ENCODE assay signal across 14 mouse cellular contexts in genomic region chr17:28513337-28513736, GRCm38 (mm10). TPM values are rescaled to one million over a fixed set of nuclear protein-coding genes. Genes with fewer than 3 reads are reported as not detected.
DNase-seq lines count a peak whose midpoint lies in the region; ATAC-seq and TF ChIP-seq lines count a peak whose summit lies in the region.
"Had no signal": no experiment of that assay in that cellular context is flagged by ENCODE, and none has a peak within 500 bp of the region (broad histone marks: within the 10 kb centered on the region; RNA-seq: fewer than 3 reads in every experiment).

No protein-coding gene starts in this region.

- TF ChIP-seq CTCF in spleen, adult 2 months (IDR thresholded peaks at IDR 0.05; ENCODE audit: extremely low read depth, insufficient read depth, insufficient read length, insufficient replicate concordance): no peak
- TF ChIP-seq CTCF in intestine, postnatal 0 days (IDR thresholded peaks at IDR 0.05; ENCODE audit: low read depth): no peak

- H3K27ac ChIP-seq in spleen, adult 2 months (ENCODE audit: insufficient read depth, low read length): peak overlapping the region; percentile 30; the same call in 1 of the 2 replicates
- H3K27ac ChIP-seq in intestine, postnatal 0 days (ENCODE audit: low read depth, low read length): peak overlapping the region; percentile 90
- H3K27ac ChIP-seq: forebrain, embryonic 13.5 days; neural tube, embryonic 13.5 days had no signal

- no peak for ATAC-seq in intestine, postnatal 0 days
- ATAC-seq: forebrain, embryonic 13.5 days had no signal

- no peak overlapping the region for H3K9ac ChIP-seq in intestine, postnatal 0 days (ENCODE audit: low read depth, low read length)
- H3K9ac ChIP-seq: forebrain, embryonic 13.5 days had no signal

- no peak for TF ChIP-seq POLR2A in spleen, adult 2 months (IDR thresholded peaks at IDR 0.05; ENCODE audit: low read depth, low read length)

- no peak overlapping the region for H3K4me3 ChIP-seq in spleen, adult 2 months (ENCODE audit: extremely low read depth, insufficient read depth, insufficient read length)
- H3K4me3 ChIP-seq in intestine, postnatal 0 days (ENCODE audit: low read depth, low read length): no peak overlapping the region
- H3K4me3 ChIP-seq: forebrain, embryonic 13.5 days; limb, embryonic 13.5 days; midbrain, embryonic 10.5 days; neural tube, embryonic 13.5 days had no signal

- DNase-seq in kidney, adult 9 months: peak; percentile 32
- no peak for DNase-seq in kidney, adult 11 months
- DNase-seq in spleen, adult 2 months (ENCODE audit: low read depth in 1 of 2, low spot score in 2 of 2): no peak
- DNase-seq in spleen, postnatal 10 days (ENCODE audit: low spot score in 2 of 2): no peak
- DNase-seq in retina, embryonic 14.5 days (ENCODE audit: low spot score): no peak
- DNase-seq in lung, postnatal 10 days: no peak
- DNase-seq: cerebellum, postnatal 10 days; embryo, embryonic 11 days; retina, postnatal 1 day had no signal

- H3K36me3 ChIP-seq in spleen, adult 2 months (ENCODE audit: control insufficient read depth, insufficient read depth, low read length): no peaks in the 10 kb centered on the region
- no peaks in the 10 kb centered on the region for H3K36me3 ChIP-seq in intestine, postnatal 0 days (ENCODE audit: control insufficient read depth, insufficient read depth)
- H3K36me3 ChIP-seq: limb, embryonic 13.5 days; midbrain, embryonic 10.5 days; neural tube, embryonic 13.5 days had no signal

- 37% methylated on average over 1 of the region's 1 CpGs for WGBS in spleen, adult 2 months
- 27% methylated on average over 1 of the region's 1 CpGs for WGBS in intestine, postnatal 0 days

- no peak overlapping the region for H3K4me2 ChIP-seq in intestine, postnatal 0 days (replicated peaks; ENCODE audit: low read depth)
- H3K4me2 ChIP-seq: forebrain, embryonic 13.5 days; limb, embryonic 13.5 days; neural tube, embryonic 13.5 days had no signal

- peaks cover 55% of the 10 kb centered on the region for H3K4me1 ChIP-seq in spleen, adult 2 months (ENCODE audit: control insufficient read depth, insufficient read depth, insufficient read length)
- H3K4me1 ChIP-seq in intestine, postnatal 0 days (replicated peaks; ENCODE audit: control insufficient read depth, insufficient read depth, low read length): peaks cover 29% of the 10 kb centered on the region; the same call in 1 of the 2 replicates

- no peaks in the 10 kb centered on the region for H3K9me3 ChIP-seq in intestine, postnatal 0 days (ENCODE audit: control insufficient read depth)
- H3K9me3 ChIP-seq: forebrain, embryonic 13.5 days; limb, embryonic 13.5 days; midbrain, embryonic 10.5 days; neural tube, embryonic 13.5 days had no signal

- H3K27me3 ChIP-seq in spleen, adult 2 months (ENCODE audit: control insufficient read depth, insufficient read depth, low read length): no peaks in the 10 kb centered on the region
- no peaks in the 10 kb centered on the region for H3K27me3 ChIP-seq in intestine, postnatal 0 days (replicated peaks; ENCODE audit: control insufficient read depth, insufficient read depth, low read length)

RNA-seq across cellular contexts. Expression of gene Fkbp5, which starts 4.0 kb away (rescaled TPM):
- 26.1 and 29.7 TPM in 2 replicates for polyA plus RNA-seq in spleen, adult 2 months (2012; rRNA removed)
- 9.7 and 10.1 TPM in 2 replicates for polyA plus RNA-seq in intestine, postnatal 0 days (2015; fragmentation: Nextera tagmentation; extraction: Ambion mirVana)

RNA-seq across cellular contexts. Expression of gene Armc12, which starts 17.3 kb away (rescaled TPM):
- 0.25 and 0.32 TPM in 2 replicates for polyA plus RNA-seq in spleen, adult 2 months (2012; rRNA removed)
- polyA plus RNA-seq in intestine, postnatal 0 days (2015; fragmentation: Nextera tagmentation; extraction: Ambion mirVana): not detected in 2 replicates
- polyA plus RNA-seq: forebrain, embryonic 13.5 days; limb, embryonic 13.5 days; midbrain, embryonic 10.5 days; neural tube, embryonic 13.5 days had no signal

RNA-seq across cellular contexts. Expression of gene Clpsl2, which starts 35.9 kb away (rescaled TPM):
- polyA plus RNA-seq in spleen, adult 2 months (2012; rRNA removed): not detected in 2 replicates
- polyA plus RNA-seq in intestine, postnatal 0 days (2015; fragmentation: Nextera tagmentation; extraction: Ambion mirVana): not detected in 2 replicates
- polyA plus RNA-seq: forebrain, embryonic 13.5 days; limb, embryonic 13.5 days; midbrain, embryonic 10.5 days; neural tube, embryonic 13.5 days had no signal

RNA-seq across cellular contexts. Expression of gene Clps, which starts 47.2 kb away (rescaled TPM):
- polyA plus RNA-seq in spleen, adult 2 months (2012; rRNA removed): 8,275 and 8,966 TPM in 2 replicates
- 104 and 125 TPM in 2 replicates for polyA plus RNA-seq in intestine, postnatal 0 days (2015; fragmentation: Nextera tagmentation; extraction: Ambion mirVana)
- polyA plus RNA-seq: midbrain, embryonic 10.5 days; neural tube, embryonic 13.5 days had no signal
